Mouse (Mus musculus) bone marrow macrophage, adult 2 months (primary cell): ENCODE results near the gene Midn.

Source experiments
- CTCF ChIP-seq: IDR thresholded peaks from 2 replicates; pipeline ENCODE4 v1.5.1; 2012; ENCODE audit warnings: low read depth, mild to moderate bottlenecking, low read length, moderate library complexity
- POLR2A ChIP-seq: IDR thresholded peaks from 2 replicates; pipeline ENCODE4 v1.6.1; 2012; ENCODE audit warnings: mild to moderate bottlenecking, low read depth, low read length, borderline replicate concordance

- TF ChIP-seq CTCF (no peak), POLR2A (no peak)
Measured at GRCm38 (mm10) chr10:80144159-80144558, 3.9 kb upstream of the Midn start.
